Mouse (Mus musculus) megakaryocyte, embryonic 14.5 days (primary cell): ENCODE measurements around the gene Plod3.

Experiments used
- FLI1 ChIP-seq: IDR thresholded peaks from 2 replicates; pipeline ENCODE4 v1.6.1; 2012; ENCODE audit warnings: low read length, inconsistent platforms, mixed read lengths
- GATA1 ChIP-seq: IDR thresholded peaks from 3 replicates; pipeline ENCODE4 v1.6.1; 2012; ENCODE audit warnings: mixed read lengths, low read length, inconsistent platforms, borderline replicate concordance

GRCm38 (mm10) chr5:136987934-136988271 lies 1.1 kb downstream of the Plod3 start, which contains the start of gene Znhit1:
- TF ChIP-seq GATA1: no peak
- no peak for TF ChIP-seq FLI1
